Mouse (Mus musculus) leukemia stem cell, adult 10-12 weeks (primary cell): ENCODE results near the gene Acss3. TPM values are rescaled to one million over a fixed set of nuclear protein-coding genes. Genes with fewer than 3 reads are reported as not detected.

Experiments
- polyA plus RNA-seq: library from polyadenylated mRNA; stranded (reverse); fragments of >175 nt; gene quantifications from 2 replicates; pipeline ENCODE4 v1.2.3, GENCODE M21; 2012; ENCODE audit warnings: low replicate concordance

Acss3 gene
- not detected in 2 replicates for polyA plus RNA-seq

DNA sequence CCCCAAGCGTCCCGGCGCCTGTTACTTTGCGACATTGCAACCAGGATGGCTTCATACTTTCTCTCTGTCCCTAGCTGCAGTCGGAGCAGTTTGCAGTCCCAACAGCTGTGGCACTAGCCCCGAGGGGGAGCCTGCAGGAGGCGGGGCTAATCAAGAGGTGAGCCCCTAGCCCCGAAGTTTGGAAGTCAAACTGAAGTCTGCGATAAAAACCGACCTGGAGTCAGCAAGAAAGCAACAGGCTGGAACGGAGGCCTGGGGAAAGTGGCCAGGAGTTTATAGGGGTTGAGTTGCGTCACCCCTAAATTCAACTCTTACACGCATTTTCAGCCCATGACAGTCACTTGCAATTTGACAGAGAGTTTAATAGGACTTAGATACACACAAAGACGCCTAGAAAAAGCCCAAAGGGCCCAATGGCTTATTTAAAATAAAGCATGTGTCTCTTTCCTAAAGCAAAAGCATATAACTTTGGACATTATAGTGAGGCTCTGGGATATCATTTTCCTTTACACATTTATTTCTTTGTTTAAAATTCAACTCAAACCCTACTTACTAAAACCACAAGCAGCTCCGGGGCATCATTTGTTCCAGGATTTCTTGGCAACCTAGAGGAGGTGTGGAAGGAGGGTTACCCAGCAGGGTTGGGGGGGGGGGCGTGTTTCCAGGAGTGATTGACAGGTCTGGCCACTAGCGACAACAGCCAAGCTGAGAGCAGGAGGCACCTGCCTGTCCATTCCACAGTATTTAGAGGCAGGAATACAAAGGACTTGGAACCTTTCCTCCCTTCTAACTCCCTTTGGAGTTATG lies at the start of gene Acss3:
TSS of gene Acss3 (minus strand) at position 140 of the 807 bp plus-strand sequence.

Other genes with a start within 250 kb of the Acss3 start
- gene Lin7a, start 148.0 kb upstream of the Acss3 start, polyA plus RNA-seq = not detected in 2 replicates